Mouse (Mus musculus): ENCODE measurements around the gene Nsdhl.

Nsdhl gene

GRCm38 (mm10) chrX:72917884-72918681 lies at the start of gene Nsdhl, which contains the start of gene Cetn2:
Gene Nsdhl, plus strand, starts transcription at chrX:72918557.
Gene Cetn2, minus strand, starts transcription at chrX:72918411.
- peak; percentile 100 for ATAC-seq (ENCODE audit: low TSS enrichment)

DNA sequence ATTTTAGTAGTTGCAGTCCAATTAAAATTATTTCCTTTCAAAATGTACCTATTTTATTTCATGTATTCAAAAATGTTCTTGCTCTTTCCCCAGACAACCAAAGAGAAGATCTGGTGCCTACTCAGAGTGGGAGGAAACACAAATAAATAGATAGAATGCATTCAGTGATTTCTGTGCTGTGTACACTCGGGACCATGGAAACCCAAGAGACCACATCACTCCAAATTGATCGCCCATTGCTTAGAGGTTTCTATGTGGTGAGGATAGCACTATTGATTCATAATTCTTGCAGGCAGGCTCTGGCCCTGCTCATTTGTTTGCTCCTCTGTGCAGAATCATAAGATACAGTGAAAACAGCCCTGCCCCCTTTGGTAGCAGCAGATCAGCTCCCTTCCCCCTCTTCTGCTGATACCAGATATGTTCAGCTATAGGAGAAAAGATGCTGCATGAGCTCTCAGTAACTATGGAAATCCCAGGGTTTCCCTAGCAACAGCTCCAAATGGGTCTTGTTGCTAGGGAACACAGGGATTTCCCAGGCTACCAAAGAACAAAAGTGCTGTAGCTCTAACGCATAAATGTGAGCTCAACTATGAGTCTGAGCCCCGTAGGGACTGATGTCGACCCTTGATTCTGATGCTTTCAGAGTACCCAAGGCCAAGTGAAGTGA lies 22.8 kb upstream of the Nsdhl start:
- peak; percentile 98 for ATAC-seq (ENCODE audit: low TSS enrichment)

- no peak for ATAC-seq (ENCODE audit: low TSS enrichment)
Measured at GRCm38 (mm10) chrX:72896055-72896437, 22.3 kb upstream of the Nsdhl start.

- ATAC-seq (ENCODE audit: low TSS enrichment): no peak
Measured at GRCm38 (mm10) chrX:72902530-72902929, 15.8 kb upstream of the Nsdhl start.

DNA sequence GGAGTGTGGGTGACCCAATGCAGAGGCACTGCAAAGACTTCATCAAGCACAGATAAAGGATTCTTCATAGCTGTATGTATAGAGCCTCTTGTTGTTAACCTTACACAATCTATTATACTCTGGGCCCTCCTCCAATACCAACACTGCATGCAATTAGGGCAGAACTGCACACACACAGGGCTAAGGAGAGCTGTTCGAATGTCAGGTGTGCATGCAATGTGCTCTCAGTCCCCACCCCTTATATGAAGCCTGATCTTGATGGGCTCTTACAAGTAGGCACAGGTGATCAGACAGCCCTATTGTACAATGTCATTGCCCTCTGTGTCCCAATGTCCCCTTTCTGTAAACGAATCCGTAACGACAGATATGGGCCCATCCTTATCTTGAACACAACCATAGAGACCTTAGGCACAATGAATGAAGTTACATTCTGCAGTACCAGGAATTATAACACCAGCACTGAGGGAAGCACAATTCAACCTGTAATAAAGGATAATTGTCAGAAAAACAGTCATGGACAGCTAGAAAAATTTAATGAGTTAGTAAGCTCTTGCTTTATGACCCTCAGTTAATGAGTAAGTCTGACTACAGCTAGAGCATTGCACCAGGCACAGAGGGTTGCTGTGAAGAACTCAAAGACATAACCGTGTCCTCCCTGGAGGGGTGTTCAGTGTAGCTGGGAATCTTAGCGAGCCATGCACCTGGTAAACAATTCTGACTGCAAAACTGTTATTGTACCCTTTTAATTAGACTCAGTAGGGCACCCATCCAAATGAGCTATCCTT lies 10.5 kb upstream of the Nsdhl start:
- no peak for ATAC-seq (ENCODE audit: low TSS enrichment)

GRCm38 (mm10) chrX:72908404-72908741 lies 10.0 kb upstream of the Nsdhl start:
- ATAC-seq (ENCODE audit: low TSS enrichment): peak; percentile 74

DNA sequence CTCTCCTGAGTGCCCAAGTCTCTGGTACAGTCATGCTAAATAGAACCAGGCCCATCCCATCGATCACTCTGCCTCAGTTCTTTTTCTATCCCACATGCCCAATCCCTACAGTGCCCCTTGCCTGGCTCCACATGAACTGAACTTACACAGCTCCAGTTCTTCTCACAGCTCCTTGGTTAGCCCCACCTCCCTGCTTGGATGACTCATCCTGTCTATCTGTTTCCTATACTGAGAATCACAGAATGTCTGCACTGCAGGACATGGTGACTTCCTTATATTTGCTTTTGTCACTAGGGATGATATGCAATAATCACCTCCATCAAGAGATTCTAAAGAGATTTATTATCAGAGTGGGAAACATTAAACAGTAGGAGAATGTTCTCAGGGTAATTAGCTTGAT lies 6.7 kb upstream of the Nsdhl start:
- ATAC-seq (ENCODE audit: low TSS enrichment): 0 out of 2 replicates have a peak, but pooled peaks have one; percentile 67

DNA sequence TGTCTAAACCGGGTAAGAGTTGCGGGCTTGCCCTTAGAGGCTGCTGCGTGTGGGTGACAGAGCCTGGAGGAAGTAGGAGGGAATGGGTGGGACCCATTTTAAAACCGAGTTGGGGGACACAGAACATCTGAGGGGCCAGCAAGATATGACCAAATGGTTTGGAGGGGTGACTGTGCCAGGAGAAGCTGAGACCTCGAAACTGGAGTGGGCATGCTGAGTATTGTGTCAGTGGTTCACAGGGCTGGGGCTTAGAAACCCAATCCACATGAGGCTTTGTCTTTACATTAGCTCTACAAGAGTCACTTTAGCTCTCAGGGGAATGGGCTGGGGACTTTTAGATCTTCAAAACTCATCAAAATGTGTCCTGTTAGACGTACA lies 314 bp downstream of the Nsdhl start:
- no peak for ATAC-seq (ENCODE audit: low TSS enrichment)

DNA sequence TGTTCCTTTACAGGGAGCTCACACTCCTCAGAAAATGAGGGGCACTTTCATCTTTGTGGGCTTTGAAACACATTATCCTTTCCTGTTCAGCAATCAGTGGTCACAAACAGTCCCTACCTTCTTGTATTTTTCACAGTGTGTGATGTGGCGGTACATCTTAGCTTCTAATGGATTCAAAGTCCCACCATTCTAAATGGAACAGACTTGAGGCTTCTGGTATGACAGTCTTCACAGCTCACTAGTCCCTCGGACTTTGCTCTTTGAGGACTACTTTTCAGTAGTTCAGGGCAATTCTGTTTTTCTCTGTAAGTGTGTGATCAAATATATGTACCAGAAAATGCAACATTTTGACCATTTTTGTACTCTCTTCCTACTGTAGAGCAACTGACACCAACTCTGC lies 3.0 kb downstream of the Nsdhl start:
- no peak for ATAC-seq (ENCODE audit: low TSS enrichment)

- no peak for ATAC-seq (ENCODE audit: low TSS enrichment)
Measured at GRCm38 (mm10) chrX:72953464-72953863, 35.1 kb downstream of the Nsdhl start.

- ATAC-seq (ENCODE audit: low TSS enrichment): no peak
Measured at GRCm38 (mm10) chrX:72956486-72956885, 38.1 kb downstream of the Nsdhl start.

- ATAC-seq (ENCODE audit: low TSS enrichment): peak; percentile 47; the same call in 1 of the 2 replicates
Measured at GRCm38 (mm10) chrX:72960431-72960830, 42.1 kb downstream of the Nsdhl start.

DNA sequence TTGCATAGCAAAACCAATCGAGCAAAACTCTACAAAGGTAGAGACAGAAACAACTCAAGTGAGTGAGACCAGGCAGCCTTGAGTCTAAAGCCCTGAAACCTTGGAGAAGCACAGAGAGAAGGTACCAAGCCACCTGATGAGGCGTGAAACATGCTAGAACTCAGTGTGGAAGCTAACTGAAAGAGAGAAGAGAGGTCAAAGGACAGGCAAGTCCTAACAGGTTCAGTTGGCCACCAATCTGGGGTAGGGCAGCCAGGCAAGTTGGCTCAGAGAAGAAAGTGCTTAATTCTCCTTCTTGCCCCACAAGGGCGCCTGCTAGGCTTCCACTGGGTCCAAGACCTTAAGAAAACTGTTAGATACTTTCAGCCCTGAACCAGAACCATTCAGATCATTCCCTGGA lies 43.2 kb downstream of the Nsdhl start:
- no peak for ATAC-seq (ENCODE audit: low TSS enrichment)

- no peak for ATAC-seq (ENCODE audit: low TSS enrichment)
Measured at GRCm38 (mm10) chrX:72962743-72963142, 44.4 kb downstream of the Nsdhl start.

DNA sequence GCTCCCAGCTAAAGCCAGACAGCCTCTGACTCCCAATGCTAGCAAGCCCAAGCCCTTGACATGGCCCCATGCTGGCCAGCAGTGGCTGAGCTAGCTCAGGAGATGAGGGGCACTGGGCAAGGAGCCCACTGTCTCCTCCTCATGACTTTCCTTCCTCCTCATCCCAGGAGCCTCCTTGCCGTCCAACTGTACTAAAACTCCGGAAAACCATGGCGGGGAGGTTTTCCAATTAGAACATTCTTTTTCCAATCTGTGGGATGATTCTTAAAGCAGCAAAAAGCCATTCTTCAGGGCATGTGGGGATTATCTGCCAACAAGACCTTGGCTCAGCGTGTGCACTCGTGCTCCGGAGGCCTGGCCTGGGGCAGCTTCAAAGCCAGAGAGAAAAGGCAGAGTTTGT lies 64.5 kb downstream of the Nsdhl start:
- ATAC-seq (ENCODE audit: low TSS enrichment): no peak

- ATAC-seq (ENCODE audit: low TSS enrichment): no peak
Measured at GRCm38 (mm10) chrX:72985607-72986006, 67.2 kb downstream of the Nsdhl start.

DNA sequence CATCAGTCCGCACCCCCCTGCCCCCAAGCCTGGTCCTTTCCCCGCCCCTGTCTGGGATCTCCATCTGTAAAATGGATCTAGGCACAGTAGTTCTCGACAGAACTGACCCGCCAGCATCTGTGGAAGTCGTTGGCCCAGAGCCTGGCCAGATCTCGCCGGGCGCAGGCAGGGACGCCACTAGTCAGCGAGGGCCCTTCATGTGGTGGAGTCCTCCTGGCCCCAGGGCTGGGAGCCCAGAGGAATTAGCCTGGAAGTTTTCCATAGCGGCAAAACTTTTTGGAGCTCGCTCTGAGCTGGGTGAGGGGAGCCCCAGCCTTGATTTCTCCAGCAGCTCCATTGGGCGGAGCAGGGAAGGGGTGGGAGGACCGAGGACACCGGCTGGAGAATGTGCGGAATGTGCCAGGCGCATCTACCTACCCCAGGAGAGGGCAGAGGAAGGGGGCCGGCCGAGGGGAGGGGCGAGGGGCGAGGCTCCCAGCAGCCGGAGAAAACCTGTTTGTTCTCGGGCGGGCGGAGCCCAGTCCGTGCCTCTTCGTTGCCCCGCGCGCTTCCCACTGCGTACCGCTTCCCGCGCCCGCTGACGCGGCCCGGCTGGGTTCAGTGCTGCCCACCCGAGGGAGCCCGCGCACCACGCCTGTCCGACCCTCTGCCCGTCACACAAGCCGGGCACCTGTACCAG lies 68.6 kb downstream of the Nsdhl start, which contains the start of gene Zfp185:
Zfp185 (plus strand) TSS at position 499 of the 679 bp plus-strand sequence.
- peak; percentile 53 for ATAC-seq (ENCODE audit: low TSS enrichment)

DNA sequence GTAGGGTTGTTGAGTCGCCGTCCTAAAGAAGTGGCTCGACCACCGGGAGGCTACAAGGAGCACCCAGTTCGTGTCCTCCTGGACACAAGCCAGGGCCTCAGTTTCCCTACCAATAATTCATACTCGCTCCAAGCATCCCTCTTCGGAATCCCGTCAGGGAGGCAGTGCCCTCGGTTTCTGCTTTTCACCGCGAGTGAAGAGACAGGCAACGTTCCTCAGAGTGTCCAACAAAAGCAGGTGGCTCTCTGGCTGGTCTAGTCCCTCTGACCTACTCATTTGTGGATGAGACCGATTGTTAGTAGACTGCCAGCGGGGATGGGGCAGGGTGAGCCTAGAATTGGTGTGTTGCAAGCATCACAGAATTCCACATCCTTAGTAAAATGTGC lies 69.2 kb downstream of the Nsdhl start:
- ATAC-seq (ENCODE audit: low TSS enrichment): no peak

- ATAC-seq (ENCODE audit: low TSS enrichment): no peak
Measured at GRCm38 (mm10) chrX:72988431-72988830, 70.1 kb downstream of the Nsdhl start.

GRCm38 (mm10) chrX:72990581-72990980 lies 72.2 kb downstream of the Nsdhl start:
- no peak for ATAC-seq (ENCODE audit: low TSS enrichment)

DNA sequence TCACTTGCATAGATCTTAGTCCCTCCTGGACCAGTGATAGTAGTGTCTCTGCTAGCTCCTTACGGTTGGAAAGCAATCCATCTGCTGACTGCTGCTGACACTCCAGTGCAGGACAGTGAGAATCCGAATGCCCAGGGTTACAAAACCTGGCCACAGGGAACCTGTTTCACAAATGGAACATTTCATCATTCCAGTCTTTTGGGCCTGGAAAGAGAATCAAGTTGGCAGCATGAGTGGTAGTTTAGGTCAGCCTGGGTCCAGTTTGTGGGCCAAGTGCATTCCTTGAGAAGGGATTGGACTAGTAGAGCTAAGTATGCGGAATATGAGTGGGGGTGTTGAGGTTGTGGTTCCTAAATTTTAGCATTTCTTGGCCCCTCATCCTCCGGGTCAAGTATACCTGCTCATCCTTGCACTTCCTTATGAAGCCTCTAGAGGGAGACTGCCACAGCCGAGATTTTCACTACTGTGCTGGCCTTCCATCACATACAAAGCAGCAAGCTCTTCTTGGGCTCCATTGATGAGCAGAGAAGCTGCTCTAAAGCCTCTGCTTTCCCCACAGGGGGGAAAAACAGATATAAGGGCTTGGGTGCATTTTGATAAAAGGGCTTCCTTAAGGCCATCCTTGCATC lies 74.0 kb downstream of the Nsdhl start:
- no peak for ATAC-seq (ENCODE audit: low TSS enrichment)

Measured in frontal cortex, adult (tissue).